Mouse (Mus musculus) 416B (cell line): ENCODE data around the gene Uhrf1bp1.
"Not testable (repeated sequence)": the region's sequence is repeated elsewhere in the genome, so short reads cannot be mapped to it uniquely, and the experiment has no call there.

ENCODE experiments used
- DNase-seq: peaks from one replicate; pipeline ENCODE4 v3.0.0; 2011; ENCODE audit warnings: low read depth

Gene Uhrf1bp1

GRCm38 (mm10) chr17:27856265-27856797, at the start of gene Uhrf1bp1:
Gene Uhrf1bp1, plus strand, starts transcription at chr17:27856441.
- peak; percentile 79 for DNase-seq

- peak; percentile 52 for DNase-seq
Measured at GRCm38 (mm10) chr17:27807542-27808078, 48.6 kb upstream of the Uhrf1bp1 start.

- DNase-seq = no peak
Measured at GRCm38 (mm10) chr17:27810569-27811331, 45.5 kb upstream of the Uhrf1bp1 start.

GRCm38 (mm10) chr17:27811980-27812379, 44.3 kb upstream of the Uhrf1bp1 start:
- DNase-seq = no peak

- no peak for DNase-seq
Measured at GRCm38 (mm10) chr17:27814606-27815005, 41.6 kb upstream of the Uhrf1bp1 start.

- no peak for DNase-seq
Measured at GRCm38 (mm10) chr17:27819011-27819410, 37.2 kb upstream of the Uhrf1bp1 start.

- DNase-seq = peak; percentile 60
Measured at GRCm38 (mm10) chr17:27819521-27819970, 36.7 kb upstream of the Uhrf1bp1 start.

GRCm38 (mm10) chr17:27819971-27820567, 36.2 kb upstream of the Uhrf1bp1 start:
- DNase-seq = peak; percentile 44

GRCm38 (mm10) chr17:27820568-27821406, 35.5 kb upstream of the Uhrf1bp1 start, which contains the start of gene D17Wsu92e:
Gene D17Wsu92e, minus strand, starts transcription at chr17:27820648.
- peak; percentile 98 for DNase-seq

- DNase-seq = peak; percentile 49
Measured at GRCm38 (mm10) chr17:27821407-27822338, 34.6 kb upstream of the Uhrf1bp1 start.

GRCm38 (mm10) chr17:27823142-27823905, 32.9 kb upstream of the Uhrf1bp1 start:
- no peak for DNase-seq

- peak; percentile 83 for DNase-seq
Measured at GRCm38 (mm10) chr17:27824941-27825340, 31.3 kb upstream of the Uhrf1bp1 start.

GRCm38 (mm10) chr17:27825539-27825938, 30.7 kb upstream of the Uhrf1bp1 start:
- peak; percentile 58 for DNase-seq

GRCm38 (mm10) chr17:27825984-27826905, 30.0 kb upstream of the Uhrf1bp1 start:
- peak; percentile 97 for DNase-seq

- peak; percentile 88 for DNase-seq
Measured at GRCm38 (mm10) chr17:27826908-27827383, 29.3 kb upstream of the Uhrf1bp1 start.

- DNase-seq = no peak
Measured at GRCm38 (mm10) chr17:27827511-27827910, 28.7 kb upstream of the Uhrf1bp1 start.

GRCm38 (mm10) chr17:27830411-27830810, 25.8 kb upstream of the Uhrf1bp1 start:
- peak; percentile 50 for DNase-seq

- not testable (repeated sequence) for DNase-seq
Measured at GRCm38 (mm10) chr17:27837850-27838249, 18.4 kb upstream of the Uhrf1bp1 start, which contains the start of gene Snrpc. Gene Snrpc, plus strand, starts transcription at chr17:27838150.
